Mouse (Mus musculus) hindbrain, embryonic 14.5 days (tissue): Measurements from ENCODE around the gene Pkd1. TPM values are rescaled to one million over a fixed set of nuclear protein-coding genes. Genes with fewer than 3 reads are reported as not detected.

Experiments used
- ATAC-seq: fragments of 200-750 bp; cut with Nextera tagmentation; 2 replicates; pipeline ENCODE4 v1.8.0; 2017; ENCODE audit warnings: moderate number of reproducible peaks, mild to moderate bottlenecking, moderate TSS enrichment, moderate library complexity; ENCODE audit not compliant: low FRiP score
- DNase-seq: peaks from one replicate; pipeline ENCODE4 v3.0.0-alpha.2; 2015; ENCODE audit warnings: low spot score
- H3K27ac ChIP-seq: fragments of 300-500 bp; sonication (generic); 2 replicates; pipeline ENCODE4 v1.5.1; 2014; ENCODE audit warnings: mild to moderate bottlenecking, moderate library complexity
- H3K27me3 ChIP-seq: fragments of 300-500 bp; sonication (generic); 2 replicates; pipeline ENCODE4 v1.6.1; 2014; ENCODE audit warnings: mild to moderate bottlenecking, low read length, mixed read lengths; ENCODE audit not compliant: control insufficient read depth, insufficient read depth
- H3K36me3 ChIP-seq: fragments of 300-500 bp; sonication (generic); replicated peaks from 2 replicates; pipeline ENCODE4 v1.6.1; 2014; ENCODE audit not compliant: control insufficient read depth, insufficient read depth
- H3K4me1 ChIP-seq: fragments of 300-500 bp; sonication (generic); replicated peaks from 2 replicates; pipeline ENCODE4 v1.6.1; 2014; ENCODE audit warnings: antibody characterized with exemption, low read length, mixed read lengths; ENCODE audit not compliant: control insufficient read depth, insufficient read depth
- H3K4me2 ChIP-seq: fragments of 300-500 bp; sonication (generic); replicated peaks from 2 replicates; pipeline ENCODE4 v1.6.1; 2014; ENCODE audit warnings: mild to moderate bottlenecking, moderate library complexity
- H3K4me3 ChIP-seq: fragments of 300-500 bp; sonication (generic); replicated peaks from 2 replicates; pipeline ENCODE4 v1.5.1; 2014; ENCODE audit warnings: mild to moderate bottlenecking, low read length
- H3K9ac ChIP-seq: fragments of 300-500 bp; sonication (generic); 2 replicates; pipeline ENCODE4 v1.6.1; 2014
- H3K9me3 ChIP-seq: fragments of 300-500 bp; sonication (generic); 2 replicates; pipeline ENCODE4 v1.6.1; 2016; ENCODE audit warnings: low read length; ENCODE audit not compliant: control insufficient read depth
- WGBS: fragments of 180-500 bp; shearing (Covaris S2); extraction: QIAGEN DNeasy Blood & Tissue Kit; methylation state at CpG from one replicate; pipeline ENCODE4 v1.1.7; 2014; 5-methylcytosine and 5-hydroxymethylcytosine counted together
- polyA plus RNA-seq: library from polyadenylated mRNA; unstranded; fragments of >200 nt; fragmentation: Nextera tagmentation; extraction: Ambion mirVana; gene quantifications from 2 replicates; pipeline ENCODE4 v1.2.1, GENCODE M21; 2014

Pkd1 gene
- polyA plus RNA-seq, 1 experiment from 2014 or later, result 30.4 TPM

GRCm38 (mm10) chr17:24559146-24559545 is 9.5 kb downstream of the Pkd1 start:
- 51% methylated on average over 3 of the region's 3 CpGs for WGBS
- Histone ChIP-seq H3K4me3 (no peak overlapping the region), H3K4me1 (peaks cover 23% of the 10 kb centered on the region), H3K36me3 (no peaks in the 10 kb centered on the region), H3K9me3 (no peaks in the 10 kb centered on the region), H3K27ac (peak overlapping the region; percentile 81), H3K4me2 (peak overlapping the region; percentile 6; the same call in 1 of the 2 replicates), H3K9ac (0 out of 2 replicates have a peak overlapping the region, but pooled peaks have one; percentile 13), H3K27me3 (no peaks in the 10 kb centered on the region)
- ATAC-seq, result peak; percentile 46; the same call in 1 of the 2 replicates
- DNase-seq, result no peak

GRCm38 (mm10) chr17:24560301-24561028 is 10.8 kb downstream of the Pkd1 start:
- Histone ChIP-seq H3K9ac (no peak overlapping the region), H3K36me3 (peaks cover 6% of the 10 kb centered on the region), H3K27me3 (no peaks in the 10 kb centered on the region), H3K27ac (no peak overlapping the region), H3K4me1 (peaks cover 19% of the 10 kb centered on the region), H3K9me3 (no peaks in the 10 kb centered on the region), H3K4me3 (no peak overlapping the region), H3K4me2 (no peak overlapping the region)
- DNase-seq (no peak), ATAC-seq (no peak)
- 93% methylated on average over 5 of the region's 5 CpGs for WGBS

GRCm38 (mm10) chr17:24561592-24561991 is 12.0 kb downstream of the Pkd1 start:
- DNase-seq (no peak), ATAC-seq (no peak)
- H3K27me3 ChIP-seq, result no peaks in the 10 kb centered on the region
- H3K4me1 ChIP-seq, result peaks cover 19% of the 10 kb centered on the region
- peaks cover 18% of the 10 kb centered on the region for H3K36me3 ChIP-seq
- no peaks in the 10 kb centered on the region for H3K9me3 ChIP-seq
- H3K9ac ChIP-seq, result no peak overlapping the region
- no peak overlapping the region for H3K4me2 ChIP-seq
- WGBS, result 93% methylated on average over 2 of the region's 2 CpGs
- no peak overlapping the region for H3K27ac ChIP-seq
- H3K4me3 ChIP-seq, result no peak overlapping the region

- no peak overlapping the region for H3K27ac ChIP-seq
- H3K27me3 ChIP-seq, result no peaks in the 10 kb centered on the region
- H3K4me3 ChIP-seq, result no peak overlapping the region
- WGBS, result 91% methylated on average over 5 of the region's 5 CpGs
- peaks cover 36% of the 10 kb centered on the region for H3K36me3 ChIP-seq
- DNase-seq (no peak), ATAC-seq (no peak)
- peaks cover 9% of the 10 kb centered on the region for H3K4me1 ChIP-seq
- no peak overlapping the region for H3K4me2 ChIP-seq
- H3K9ac ChIP-seq, result no peak overlapping the region
- H3K9me3 ChIP-seq, result no peaks in the 10 kb centered on the region
Observed at GRCm38 (mm10) chr17:24563638-24564037, 14.0 kb downstream of the Pkd1 start.

GRCm38 (mm10) chr17:24564422-24564821 is 14.8 kb downstream of the Pkd1 start:
- no peaks in the 10 kb centered on the region for H3K27me3 ChIP-seq
- no peak overlapping the region for H3K4me2 ChIP-seq
- H3K4me3 ChIP-seq, result no peak overlapping the region
- no peak for DNase-seq
- H3K27ac ChIP-seq, result no peak overlapping the region
- H3K36me3 ChIP-seq, result peaks cover 44% of the 10 kb centered on the region
- H3K4me1 ChIP-seq, result peaks cover under 1% of the 10 kb centered on the region
- no peak for ATAC-seq
- 87% methylated on average over 4 of the region's 4 CpGs for WGBS
- H3K9me3 ChIP-seq, result no peaks in the 10 kb centered on the region
- H3K9ac ChIP-seq, result no peak overlapping the region

GRCm38 (mm10) chr17:24565092-24565491 is 15.5 kb downstream of the Pkd1 start:
- H3K36me3 ChIP-seq, result peaks cover 51% of the 10 kb centered on the region
- H3K27ac ChIP-seq, result no peak overlapping the region
- 97% methylated on average over 3 of the region's 3 CpGs for WGBS
- no peaks in the 10 kb centered on the region; the same call in 1 of the 2 replicates for H3K4me1 ChIP-seq
- no peak overlapping the region for H3K4me2 ChIP-seq
- no peaks in the 10 kb centered on the region for H3K9me3 ChIP-seq
- DNase-seq (no peak), ATAC-seq (no peak)
- H3K9ac ChIP-seq, result no peak overlapping the region
- no peaks in the 10 kb centered on the region for H3K27me3 ChIP-seq
- H3K4me3 ChIP-seq, result no peak overlapping the region

- no peak for DNase-seq
- 70% methylated on average over 3 of the region's 3 CpGs for WGBS
- Histone ChIP-seq H3K4me2 (no peak overlapping the region), H3K9ac (no peak overlapping the region), H3K9me3 (no peaks in the 10 kb centered on the region), H3K27me3 (no peaks in the 10 kb centered on the region), H3K4me3 (no peak overlapping the region), H3K36me3 (peaks cover 58% of the 10 kb centered on the region), H3K27ac (no peak overlapping the region), H3K4me1 (no peaks in the 10 kb centered on the region; the same call in 1 of the 2 replicates)
- no peak for ATAC-seq
Observed at GRCm38 (mm10) chr17:24565792-24566191, 16.2 kb downstream of the Pkd1 start.

GRCm38 (mm10) chr17:24567034-24567779 is 17.6 kb downstream of the Pkd1 start:
- Histone ChIP-seq H3K36me3 (peaks cover 72% of the 10 kb centered on the region), H3K27ac (no peak overlapping the region), H3K9me3 (no peaks in the 10 kb centered on the region), H3K27me3 (no peaks in the 10 kb centered on the region), H3K4me1 (no peaks in the 10 kb centered on the region; the same call in 1 of the 2 replicates), H3K9ac (no peak overlapping the region), H3K4me3 (no peak overlapping the region), H3K4me2 (no peak overlapping the region)
- 74% methylated on average over 8 of the region's 8 CpGs for WGBS
- ATAC-seq (no peak), DNase-seq (no peak)

GRCm38 (mm10) chr17:24569837-24570236 is 20.2 kb downstream of the Pkd1 start:
- no peaks in the 10 kb centered on the region for H3K9me3 ChIP-seq
- H3K4me2 ChIP-seq, result no peak overlapping the region
- H3K4me1 ChIP-seq, result no peaks in the 10 kb centered on the region; the same call in 1 of the 2 replicates
- no peak overlapping the region for H3K9ac ChIP-seq
- 91% methylated on average over 4 of the region's 4 CpGs for WGBS
- H3K36me3 ChIP-seq, result peaks cover 98% of the 10 kb centered on the region
- no peak overlapping the region for H3K27ac ChIP-seq
- DNase-seq (no peak), ATAC-seq (no peak)
- no peak overlapping the region for H3K4me3 ChIP-seq
- H3K27me3 ChIP-seq, result no peaks in the 10 kb centered on the region
